Mouse (Mus musculus) T-helper 17 cell (primary cell): ENCODE measurements around the gene Il18rap.

ENCODE experiments used
- in situ Hi-C, 2 experiments: fragments of 300-600 bp; cut with MboI, MseI; formaldehyde crosslinking; loops; 1 replicate in 1 of 2; 2 replicates in 1 of 2; pipeline ENCODE4 v1.15.1; 2025; ENCODE audit warnings: high pct_unique_total_duplicates in 2 of 2

The Il18rap gene

DNA sequence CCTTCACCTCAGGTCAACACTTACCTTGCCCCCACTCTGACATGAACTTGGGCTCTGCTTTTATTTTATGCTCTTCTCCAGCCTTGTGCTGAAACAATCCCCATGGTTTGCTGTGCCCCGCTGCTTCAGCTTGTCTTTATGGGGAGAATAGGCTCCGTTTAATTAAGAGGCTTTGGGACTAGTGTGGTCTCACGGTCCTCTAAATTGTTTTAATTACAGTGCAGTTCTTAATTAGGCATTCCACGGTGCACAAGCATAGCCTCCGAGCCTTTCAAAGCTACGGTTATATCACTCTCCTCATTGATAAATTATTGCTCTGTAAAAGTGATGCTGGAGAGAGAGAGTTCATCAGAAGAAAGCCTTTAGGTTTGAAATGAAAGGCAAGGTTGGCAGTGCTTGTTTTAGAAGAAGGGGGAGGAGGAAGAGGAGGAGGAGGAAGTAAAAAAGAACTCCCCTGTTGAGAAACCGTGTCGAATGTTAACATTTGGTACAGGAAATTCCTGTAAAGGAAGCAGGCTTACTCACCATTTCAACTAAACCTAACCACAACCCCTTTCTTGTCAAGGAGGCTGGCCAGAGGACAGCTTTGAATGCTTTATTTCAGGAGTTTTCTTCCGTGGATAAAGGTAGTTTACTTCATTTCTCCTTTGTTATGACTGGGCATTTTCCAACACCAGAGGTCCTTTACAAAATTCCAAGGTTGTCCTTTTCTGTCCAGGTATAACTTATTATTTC is at the start of gene Il18rap:
Gene Il18rap, plus strand, starts transcription at position 512 of the 735 bp plus-strand sequence.
- in situ Hi-C loops, result loop anchor here (5.0 to 10.0 kb wide), 2 partner anchors 48 to 940 kb away; partner anchors contain the start of genes Il18r1 (in 2 of the 2) and Rnf149 (in 1 of the 2)

- in situ Hi-C loops, result loop anchor here (5.0 kb wide), 3 partner anchors 47 to 83 kb away; no protein-coding TSS in a partner anchor
Observed at GRCm38 (mm10) chr1:40465477-40466430, 49.4 kb upstream of the Il18rap start, which contains the start of gene Il18r1. Gene Il18r1 (plus strand): TSS chr1:40465552.

DNA sequence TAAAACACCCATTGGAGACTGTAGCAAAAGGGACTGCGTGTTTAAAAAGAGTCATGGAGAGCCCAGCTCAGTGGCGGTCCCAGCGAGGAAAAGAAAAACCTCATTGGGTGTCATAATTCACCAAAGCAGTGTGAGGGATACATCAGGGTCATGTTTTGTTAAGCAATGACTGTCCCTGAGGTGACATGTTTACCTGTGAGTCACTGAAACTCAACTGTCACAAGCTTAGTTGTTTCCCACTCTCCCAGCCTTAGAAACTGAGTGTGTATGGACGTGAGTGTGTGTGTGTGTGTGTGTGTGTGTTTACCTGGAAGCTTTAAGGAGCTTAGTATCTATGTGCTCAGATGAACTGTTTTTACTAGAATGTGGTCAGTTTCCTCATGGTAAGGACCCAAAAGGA is 47.9 kb upstream of the Il18rap start:
- in situ Hi-C loops, result loop anchor here (5.0 kb wide), 3 partner anchors 45 to 85 kb away; no protein-coding TSS in a partner anchor

GRCm38 (mm10) chr1:40468805-40469204 is 46.4 kb upstream of the Il18rap start:
- in situ Hi-C loops, result loop anchor here (5.0 kb wide), 3 partner anchors 43 to 87 kb away; no protein-coding TSS in a partner anchor

DNA sequence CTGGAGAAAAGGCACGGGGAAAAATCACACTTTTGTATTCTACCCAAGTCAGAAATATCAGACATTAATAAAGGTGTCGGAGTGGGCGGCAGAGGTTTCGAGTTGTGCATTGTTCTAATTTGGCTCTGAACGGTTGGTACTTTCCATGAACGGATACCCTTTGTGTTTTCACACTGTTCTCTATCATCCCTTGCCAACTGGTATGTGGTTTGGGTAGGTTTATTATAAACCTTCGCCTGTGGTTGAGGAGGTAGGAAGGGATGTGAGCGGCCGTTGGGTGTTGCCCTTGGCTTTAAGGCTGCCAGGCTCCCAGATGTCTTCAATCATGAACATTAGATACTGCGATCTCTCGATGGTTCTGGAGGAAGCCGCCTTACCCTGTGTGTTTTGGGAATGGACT is 45.3 kb upstream of the Il18rap start:
- in situ Hi-C loops, result loop anchor here (5.0 kb wide), 3 partner anchors 42 to 88 kb away; no protein-coding TSS in a partner anchor

DNA sequence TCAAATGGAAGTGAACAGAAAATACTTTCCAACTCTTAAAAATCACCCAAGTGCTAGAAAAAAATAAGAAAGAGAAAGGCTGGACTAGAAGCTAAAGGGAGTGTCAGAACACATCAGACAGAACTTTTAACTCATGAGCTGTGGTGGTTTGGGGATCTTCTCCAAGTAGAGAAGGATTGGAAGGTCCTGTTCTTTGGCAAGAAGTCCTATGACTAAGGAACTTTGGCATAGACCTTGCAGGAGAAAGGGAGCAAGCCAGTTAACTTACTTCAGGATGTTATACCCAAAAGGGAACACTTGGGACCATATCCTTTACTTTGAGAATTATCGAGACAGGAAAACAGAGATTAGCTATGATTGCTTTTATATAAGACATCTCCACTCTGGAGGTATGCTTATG is 42.8 kb upstream of the Il18rap start:
- in situ Hi-C loops, result loop anchor here in 1 of 2 experiments (5.0 kb wide), 1 partner anchor 70 kb away; no protein-coding TSS in a partner anchor

DNA sequence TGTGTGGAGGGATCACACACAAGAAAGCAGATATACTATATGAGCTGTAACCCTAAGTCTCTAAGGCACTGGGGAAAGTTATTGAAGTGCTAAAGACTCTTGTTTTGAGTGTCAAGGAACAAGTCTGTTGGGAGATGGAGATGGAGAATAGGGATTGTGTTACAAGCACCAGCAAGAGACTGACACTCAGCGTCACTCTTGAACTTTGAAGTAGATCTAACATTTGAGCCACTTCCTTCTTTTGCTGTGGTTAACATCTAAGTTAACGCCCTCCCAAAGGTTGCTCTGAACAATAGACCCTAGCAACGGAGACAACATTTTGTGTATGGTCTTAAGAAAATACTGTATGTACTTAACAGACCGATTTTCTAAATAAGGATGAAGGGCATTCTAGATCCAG is 41.5 kb upstream of the Il18rap start:
- in situ Hi-C loops, result loop anchor here in 1 of 2 experiments (5.0 kb wide), 1 partner anchor 69 kb away; no protein-coding TSS in a partner anchor

GRCm38 (mm10) chr1:40474336-40474735 is 40.8 kb upstream of the Il18rap start:
- in situ Hi-C loops, result loop anchor here in 1 of 2 experiments (5.0 kb wide), 1 partner anchor 68 kb away; no protein-coding TSS in a partner anchor

GRCm38 (mm10) chr1:40475697-40476096 is 39.5 kb upstream of the Il18rap start:
- in situ Hi-C loops, result no loop called here

- in situ Hi-C loops, result no loop called here
Observed at GRCm38 (mm10) chr1:40476756-40477155, 38.4 kb upstream of the Il18rap start.

GRCm38 (mm10) chr1:40479505-40479923 is 35.6 kb upstream of the Il18rap start:
- in situ Hi-C loops, result no loop called here

DNA sequence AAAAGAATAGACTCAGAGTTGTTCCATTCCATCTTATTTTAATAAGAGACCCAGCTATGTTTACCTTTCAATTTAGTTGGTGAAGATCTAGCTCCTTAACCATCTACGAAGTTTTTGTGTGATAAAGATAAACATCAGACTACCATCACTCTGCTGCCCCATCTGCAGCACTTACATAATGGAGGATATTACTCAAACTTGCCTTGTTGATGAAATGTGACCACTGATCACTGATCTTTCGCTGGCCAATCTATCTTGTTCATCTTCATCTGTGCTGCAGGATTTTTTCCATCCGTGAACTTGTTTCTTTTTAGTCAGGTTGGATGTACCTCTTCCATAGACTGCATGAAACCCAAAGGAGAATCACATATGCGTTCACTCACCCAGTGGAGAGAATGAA is 20.6 kb upstream of the Il18rap start:
- in situ Hi-C loops, result no loop called here

- in situ Hi-C loops, result no loop called here
Observed at GRCm38 (mm10) chr1:40499708-40500107, 15.5 kb upstream of the Il18rap start.

- in situ Hi-C loops, result no loop called here
Observed at GRCm38 (mm10) chr1:40501126-40501525, 14.0 kb upstream of the Il18rap start.

- in situ Hi-C loops, result no loop called here
Observed at GRCm38 (mm10) chr1:40501546-40502398, 13.4 kb upstream of the Il18rap start.

GRCm38 (mm10) chr1:40504548-40504947 is 10.6 kb upstream of the Il18rap start:
- in situ Hi-C loops, result no loop called here

DNA sequence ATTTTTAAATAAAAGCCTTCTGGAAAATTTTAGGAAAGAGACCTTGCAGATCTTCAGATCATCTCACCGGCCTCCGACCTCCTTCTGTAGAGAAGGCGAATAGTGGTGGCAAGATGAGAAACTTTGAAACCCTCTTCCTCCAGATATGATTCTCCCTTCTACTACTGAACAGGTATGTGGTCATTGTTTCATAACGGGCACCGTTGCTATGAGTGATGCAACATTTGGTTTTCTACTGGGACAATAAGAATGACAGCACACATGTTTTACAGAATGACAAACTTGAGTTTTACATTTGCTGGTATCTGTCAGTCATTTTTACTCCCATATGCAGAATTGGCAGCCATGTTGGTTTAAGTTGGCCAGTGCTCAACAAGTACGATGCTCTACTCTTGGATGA is 1.2 kb downstream of the Il18rap start:
- in situ Hi-C loops, result loop anchor here in 1 of 2 experiments (10.0 kb wide), 1 partner anchor 942 kb away; the partner anchor contains the start of gene Rnf149

- in situ Hi-C loops, result no loop called here
Observed at GRCm38 (mm10) chr1:40522918-40523317, 7.8 kb downstream of the Il18rap start.

- in situ Hi-C loops, result no loop called here
Observed at GRCm38 (mm10) chr1:40523971-40524722, 9.0 kb downstream of the Il18rap start.

DNA sequence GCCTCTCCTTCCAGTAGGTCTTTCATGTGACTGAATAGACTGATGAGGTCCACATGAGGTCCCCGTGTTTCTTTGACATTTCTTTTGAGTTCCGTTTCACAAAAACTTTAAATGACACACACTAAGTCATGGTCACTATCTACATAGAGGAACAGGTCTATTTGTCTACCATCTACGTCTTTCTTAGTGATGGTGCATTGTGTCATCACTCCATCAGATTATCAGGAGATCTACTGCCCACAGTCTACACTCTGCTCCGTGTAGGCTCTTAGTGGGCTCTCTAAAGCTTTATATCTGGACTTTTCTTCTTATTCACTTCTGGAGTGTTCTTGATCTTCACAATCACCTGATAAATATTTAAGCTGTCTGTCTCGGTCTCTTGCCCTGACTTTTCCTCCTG is 14.1 kb downstream of the Il18rap start:
- in situ Hi-C loops, result loop anchor here in 1 of 2 experiments (25.0 kb wide), 1 partner anchor 417 kb away; no protein-coding TSS in a partner anchor
